Mouse (Mus musculus): ENCODE measurements around the gene Vps25. TPM values are rescaled to one million over a fixed set of nuclear protein-coding genes. Genes with fewer than 3 reads are reported as not detected.

Gene Vps25
- polyA plus RNA-seq (2016; fragmentation: Nextera tagmentation; extraction: Ambion mirVana): 137 and 143 TPM in 2 replicates

- peak within 1 kb of the TSS; percentile 97 for H3K4me3 ChIP-seq
- peak within 1 kb of the TSS; percentile 95 for H3K27ac ChIP-seq (replicated peaks)
- DNase-seq (ENCODE audit: low spot score): peak; percentile 87
- under 1% methylated on average over 40 of the region's 40 CpGs for WGBS
- peaks cover 20% of the 10 kb centered on the region for H3K4me1 ChIP-seq
- no peaks in the 10 kb centered on the region for H3K9me3 ChIP-seq (replicated peaks)
- H3K27me3 ChIP-seq (ENCODE audit: low read depth, poor library complexity, severe bottlenecking): peaks cover under 1% of the 10 kb centered on the region; the same call in 1 of the 2 replicates
- H3K36me3 ChIP-seq: peaks cover 27% of the 10 kb centered on the region
Observed at GRCm38 (mm10) chr11:101253613-101254389, at the start of gene Vps25. Gene Vps25 (plus strand): TSS chr11:101253707.

GRCm38 (mm10) chr11:101211970-101212369 is 41.5 kb upstream of the Vps25 start:
- 61% methylated on average over 3 of the region's 3 CpGs for WGBS
- H3K4me1 ChIP-seq: no peaks in the 10 kb centered on the region
- DNase-seq (ENCODE audit: low spot score): peak; percentile 22
- no peaks in the 10 kb centered on the region for H3K9me3 ChIP-seq (replicated peaks)
- H3K27me3 ChIP-seq (ENCODE audit: low read depth, poor library complexity, severe bottlenecking): no peaks in the 10 kb centered on the region
- H3K4me3 ChIP-seq: no peak overlapping the region
- peaks cover 53% of the 10 kb centered on the region for H3K36me3 ChIP-seq
- H3K27ac ChIP-seq (replicated peaks): no peak overlapping the region

DNA sequence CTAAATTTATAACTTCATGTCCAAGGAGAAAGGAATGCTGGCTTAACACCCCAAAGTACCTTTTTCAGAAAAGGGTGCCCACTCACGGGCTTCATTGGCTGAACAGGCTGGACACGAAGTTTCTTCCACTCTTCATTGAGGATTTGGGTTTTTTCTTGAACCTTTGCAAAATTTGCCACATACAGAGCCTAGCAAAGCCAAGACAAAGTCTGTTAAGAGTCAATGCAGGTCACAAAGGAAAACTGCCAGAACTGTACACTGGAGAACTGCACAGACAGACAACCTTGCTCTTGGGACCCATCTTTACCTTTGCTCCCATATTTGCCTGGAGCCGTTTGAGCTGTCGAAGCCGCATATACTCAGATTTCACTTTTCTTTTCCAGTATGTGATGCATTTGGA is 36.6 kb upstream of the Vps25 start:
- WGBS: 91% methylated on average over 5 of the region's 5 CpGs
- no peak overlapping the region for H3K27ac ChIP-seq (replicated peaks)
- no peaks in the 10 kb centered on the region for H3K9me3 ChIP-seq (replicated peaks)
- peaks cover 28% of the 10 kb centered on the region for H3K36me3 ChIP-seq
- no peak overlapping the region for H3K4me3 ChIP-seq
- no peaks in the 10 kb centered on the region for H3K4me1 ChIP-seq
- no peak for DNase-seq (ENCODE audit: low spot score)
- H3K27me3 ChIP-seq (ENCODE audit: low read depth, poor library complexity, severe bottlenecking): no peaks in the 10 kb centered on the region

GRCm38 (mm10) chr11:101218436-101219055 is 35.0 kb upstream of the Vps25 start:
- Histone ChIP-seq H3K4me1 (no peaks in the 10 kb centered on the region), H3K9me3 (replicated peaks) (no peaks in the 10 kb centered on the region), H3K4me3 (no peak overlapping the region), H3K27me3 (ENCODE audit: low read depth, poor library complexity, severe bottlenecking) (no peaks in the 10 kb centered on the region), H3K27ac (replicated peaks) (no peak overlapping the region), H3K36me3 (peaks cover 17% of the 10 kb centered on the region)
- no peak for DNase-seq (ENCODE audit: low spot score)
- WGBS: 88% methylated on average over 10 of the region's 10 CpGs

- no peaks in the 10 kb centered on the region for H3K27me3 ChIP-seq (ENCODE audit: low read depth, poor library complexity, severe bottlenecking)
Observed at GRCm38 (mm10) chr11:101220853-101221252, 32.7 kb upstream of the Vps25 start.

DNA sequence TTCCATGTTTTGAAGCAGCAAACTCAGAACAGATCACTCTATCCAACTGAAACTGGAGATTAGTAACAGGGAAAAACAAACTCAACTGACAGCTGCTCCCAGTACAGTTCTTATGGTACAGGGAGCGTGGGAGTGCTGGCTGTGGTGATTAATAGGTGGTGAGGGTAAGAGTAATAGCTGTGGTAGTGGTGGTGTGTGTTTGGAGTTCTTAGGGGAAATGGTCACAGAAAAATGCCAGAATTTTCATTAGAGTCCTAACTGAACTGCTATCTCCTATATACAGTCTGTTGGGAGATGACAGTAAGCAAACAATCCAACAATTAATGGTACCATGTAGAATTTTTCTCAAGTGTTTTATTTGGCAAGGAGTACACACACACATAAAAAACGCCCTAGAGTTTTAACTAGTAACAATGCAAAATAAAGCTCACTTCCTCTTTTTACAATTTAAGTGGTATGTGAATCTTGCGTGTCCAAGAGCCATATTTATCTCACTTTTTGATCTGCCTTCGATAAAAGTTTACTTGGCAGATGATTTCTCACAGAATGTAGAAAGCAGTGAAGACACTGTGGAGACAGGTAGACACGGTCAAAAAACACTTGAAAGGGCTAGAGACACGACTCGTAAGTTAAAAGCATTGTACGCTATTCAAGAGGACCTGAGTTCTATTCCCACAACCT is 32.1 kb upstream of the Vps25 start:
- Histone ChIP-seq H3K9me3 (replicated peaks) (no peaks in the 10 kb centered on the region), H3K27ac (replicated peaks) (no peak overlapping the region), H3K4me1 (peaks cover 11% of the 10 kb centered on the region), H3K4me3 (no peak overlapping the region), H3K27me3 (ENCODE audit: low read depth, poor library complexity, severe bottlenecking) (no peaks in the 10 kb centered on the region), H3K36me3 (no peaks in the 10 kb centered on the region)
- DNase-seq (ENCODE audit: low spot score): no peak
- 92% methylated on average over 8 of the region's 8 CpGs for WGBS

More at GRCm38 (mm10) chr11:101220853-101221252, 32.7 kb upstream of the Vps25 start:
- no peak for DNase-seq (ENCODE audit: low spot score)
- peaks cover 5% of the 10 kb centered on the region for H3K4me1 ChIP-seq
- whole genome bisulfite sequencing: 71% methylated on average over 2 of the region's 2 CpGs
- H3K36me3 ChIP-seq: no peaks in the 10 kb centered on the region
- no peak overlapping the region for H3K27ac ChIP-seq (replicated peaks)
- H3K9me3 ChIP-seq (replicated peaks): no peaks in the 10 kb centered on the region
- H3K4me3 ChIP-seq: no peak overlapping the region

DNA sequence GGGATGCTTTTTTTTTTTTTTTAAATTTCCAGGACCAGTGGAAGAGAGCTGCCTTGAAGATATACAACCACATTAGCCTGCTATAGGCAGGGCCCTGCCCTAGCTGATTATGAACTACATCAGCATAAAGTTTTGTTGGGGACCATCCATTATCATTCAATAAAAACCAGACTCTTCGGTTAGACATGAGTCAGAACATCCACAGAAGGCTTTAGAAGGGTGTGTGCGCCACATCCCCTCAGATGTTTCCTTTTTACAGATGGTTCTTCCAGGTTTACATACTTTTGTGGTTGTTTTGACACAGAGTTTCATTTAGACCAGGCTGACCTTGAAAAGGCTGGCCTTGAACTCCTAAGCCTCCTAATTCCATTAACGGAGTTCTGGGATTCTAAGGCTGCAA is 29.2 kb upstream of the Vps25 start:
- WGBS: 92% methylated on average over 3 of the region's 3 CpGs
- no peak overlapping the region for H3K27ac ChIP-seq (replicated peaks)
- no peak for DNase-seq (ENCODE audit: low spot score)

DNA sequence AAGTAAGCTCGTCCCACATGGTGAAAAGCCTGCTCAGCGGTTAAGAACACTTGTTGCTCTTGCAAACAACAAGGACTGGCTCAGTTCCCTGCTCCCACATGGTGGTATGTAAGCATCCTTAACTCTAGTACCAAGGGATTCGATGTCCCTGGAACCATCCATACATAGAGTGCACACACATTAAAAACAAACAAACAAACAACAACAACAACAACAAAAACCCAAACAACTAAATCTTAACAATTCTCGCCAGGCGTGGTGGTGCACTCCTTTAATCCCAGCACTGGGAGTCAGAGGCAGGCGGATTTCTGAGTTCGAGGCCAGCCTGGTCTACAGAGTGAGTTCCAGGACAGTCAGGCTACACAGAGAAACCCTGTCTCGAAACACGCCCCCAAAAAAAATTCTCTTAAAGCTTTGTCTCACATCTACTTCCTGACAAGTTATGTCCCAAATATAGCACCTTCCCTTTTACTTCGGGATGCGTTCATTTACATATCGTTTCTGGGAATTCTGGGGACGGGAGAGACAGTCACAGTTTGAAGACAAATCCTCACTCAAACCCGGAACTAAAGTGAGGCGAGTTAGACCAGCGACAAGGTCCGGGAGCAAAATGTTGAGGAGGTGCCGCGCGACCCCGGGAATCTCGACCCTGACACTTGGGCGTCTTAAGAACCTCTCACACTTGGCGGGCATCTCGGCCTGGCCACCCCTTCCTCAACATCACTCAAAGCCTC is 28.0 kb upstream of the Vps25 start:
- Histone ChIP-seq H3K4me3 (peak overlapping the region; percentile 98), H3K27ac (replicated peaks) (peak overlapping the region; percentile 89), H3K9me3 (replicated peaks) (no peaks in the 10 kb centered on the region), H3K36me3 (no peaks in the 10 kb centered on the region), H3K4me1 (peaks cover 28% of the 10 kb centered on the region), H3K27me3 (ENCODE audit: low read depth, poor library complexity, severe bottlenecking) (peaks cover 6% of the 10 kb centered on the region; the same call in 1 of the 2 replicates)
- WGBS: 19% methylated on average over 25 of the region's 25 CpGs
- no peak for DNase-seq (ENCODE audit: low spot score)

More for the DNA sequence above, 29.2 kb upstream of the Vps25 start:
- H3K9me3 ChIP-seq (replicated peaks): no peaks in the 10 kb centered on the region
- no peaks in the 10 kb centered on the region for H3K36me3 ChIP-seq
- no peak overlapping the region for H3K4me3 ChIP-seq
- H3K27me3 ChIP-seq (ENCODE audit: low read depth, poor library complexity, severe bottlenecking): peaks cover 6% of the 10 kb centered on the region; the same call in 1 of the 2 replicates
- H3K4me1 ChIP-seq: peaks cover 16% of the 10 kb centered on the region

DNA sequence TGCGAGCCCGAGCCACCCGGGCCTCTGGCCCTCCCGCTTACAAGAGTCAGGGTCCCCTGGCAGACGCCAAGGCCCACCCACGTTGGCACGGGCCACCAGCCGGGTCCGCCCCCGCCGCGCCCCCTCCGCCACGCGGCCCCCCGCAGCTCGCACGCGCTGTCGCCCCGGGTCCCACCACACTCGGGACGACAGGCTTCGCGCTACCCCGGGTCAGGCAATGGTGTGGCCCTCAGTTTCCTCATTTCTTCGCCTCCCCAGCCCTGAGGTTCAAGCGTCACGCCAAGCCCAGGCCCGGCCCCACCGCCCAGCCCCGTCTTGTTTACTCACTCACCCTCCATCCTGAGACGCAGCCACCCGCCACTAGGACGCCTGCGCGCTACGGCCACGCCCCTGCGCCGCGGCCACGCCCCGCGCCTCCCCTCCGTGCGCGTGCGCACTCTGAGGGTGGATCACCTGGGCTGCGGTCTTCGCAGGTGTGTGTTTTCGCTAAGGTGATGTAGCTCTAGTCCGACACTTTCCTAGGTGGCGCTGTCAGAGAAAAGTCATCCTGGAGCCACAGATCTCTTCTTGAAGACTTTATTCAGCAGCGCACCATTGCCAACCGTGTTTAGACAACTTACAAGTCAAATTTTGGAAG is 27.3 kb upstream of the Vps25 start, which contains the start of gene Ezh1:
Gene Ezh1 (minus strand): TSS at position 399 of the 637 bp plus-strand sequence.
- WGBS: 1% methylated on average over 55 of the region's 56 CpGs
- Histone ChIP-seq H3K9me3 (replicated peaks) (no peaks in the 10 kb centered on the region), H3K27ac (replicated peaks) (peak within 1 kb of the TSS; percentile 89), H3K4me3 (peak within 1 kb of the TSS; percentile 98), H3K27me3 (ENCODE audit: low read depth, poor library complexity, severe bottlenecking) (peaks cover 6% of the 10 kb centered on the region; the same call in 1 of the 2 replicates), H3K36me3 (no peaks in the 10 kb centered on the region), H3K4me1 (peaks cover 35% of the 10 kb centered on the region)
- peak; percentile 80 for DNase-seq (ENCODE audit: low spot score)

DNA sequence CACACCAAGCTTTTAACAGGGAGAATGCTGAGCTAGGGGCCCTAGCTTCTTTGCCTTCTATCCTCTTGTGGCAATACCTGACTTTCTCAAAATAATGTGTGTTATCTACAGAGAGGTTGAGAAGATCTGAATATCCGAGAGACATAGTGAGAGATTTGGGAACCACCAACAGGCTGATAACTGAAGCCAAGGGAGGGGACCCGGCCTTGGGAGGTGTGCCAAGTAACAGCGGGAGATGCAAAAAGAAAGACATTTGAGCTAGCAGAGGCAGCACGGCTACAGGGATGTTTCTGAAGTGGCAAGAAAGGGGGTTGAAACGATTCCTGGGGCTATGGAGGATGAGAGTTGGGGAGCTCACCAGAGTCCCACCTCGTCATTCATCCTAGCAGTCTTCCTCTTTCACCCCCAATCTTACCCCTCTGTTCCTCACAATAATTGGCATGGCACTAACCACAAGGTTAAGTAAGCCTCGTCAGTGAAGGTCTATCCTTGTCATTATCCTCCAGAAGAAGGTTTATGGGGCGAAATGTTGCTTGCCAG is 24.1 kb upstream of the Vps25 start:
- Histone ChIP-seq H3K4me3 (no peak overlapping the region), H3K4me1 (peaks cover 45% of the 10 kb centered on the region), H3K27me3 (ENCODE audit: low read depth, poor library complexity, severe bottlenecking) (peaks cover 10% of the 10 kb centered on the region; the same call in 1 of the 2 replicates), H3K36me3 (no peaks in the 10 kb centered on the region), H3K9me3 (replicated peaks) (no peaks in the 10 kb centered on the region), H3K27ac (replicated peaks) (peak overlapping the region; percentile 79)
- no peak for DNase-seq (ENCODE audit: low spot score)
- WGBS: 27% methylated on average over 8 of the region's 8 CpGs

DNA sequence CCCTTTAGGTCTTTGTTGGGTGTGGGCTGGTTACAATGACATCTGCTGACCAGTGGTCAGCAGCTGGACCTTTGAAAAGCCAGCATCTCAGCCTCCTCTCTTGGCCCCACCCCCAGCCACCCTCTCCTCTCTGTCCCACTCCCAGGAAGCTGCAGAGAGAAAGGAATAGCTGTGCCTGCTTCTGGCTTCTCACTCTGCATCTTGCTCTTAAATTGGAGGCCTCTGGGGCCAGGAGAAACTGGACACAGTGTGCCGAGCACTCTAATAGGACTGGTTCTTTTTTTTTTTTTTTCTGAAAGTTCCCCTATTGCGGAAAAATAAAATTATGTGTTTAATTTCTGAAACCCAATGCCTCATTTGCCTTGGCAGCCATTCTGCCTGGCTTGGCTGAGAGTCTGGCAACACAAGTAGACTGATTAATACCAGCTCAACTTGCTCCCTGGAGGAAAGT is 23.4 kb upstream of the Vps25 start:
- Histone ChIP-seq H3K4me1 (peaks cover 45% of the 10 kb centered on the region), H3K9me3 (replicated peaks) (no peaks in the 10 kb centered on the region), H3K4me3 (no peak overlapping the region), H3K27ac (replicated peaks) (peak overlapping the region; percentile 79), H3K27me3 (ENCODE audit: low read depth, poor library complexity, severe bottlenecking) (peaks cover 10% of the 10 kb centered on the region; the same call in 1 of the 2 replicates), H3K36me3 (no peaks in the 10 kb centered on the region)
- DNase-seq (ENCODE audit: low spot score): peak; percentile 35
- WGBS: 25% methylated on average over 2 of the region's 2 CpGs
